In the genomic region with DNA sequence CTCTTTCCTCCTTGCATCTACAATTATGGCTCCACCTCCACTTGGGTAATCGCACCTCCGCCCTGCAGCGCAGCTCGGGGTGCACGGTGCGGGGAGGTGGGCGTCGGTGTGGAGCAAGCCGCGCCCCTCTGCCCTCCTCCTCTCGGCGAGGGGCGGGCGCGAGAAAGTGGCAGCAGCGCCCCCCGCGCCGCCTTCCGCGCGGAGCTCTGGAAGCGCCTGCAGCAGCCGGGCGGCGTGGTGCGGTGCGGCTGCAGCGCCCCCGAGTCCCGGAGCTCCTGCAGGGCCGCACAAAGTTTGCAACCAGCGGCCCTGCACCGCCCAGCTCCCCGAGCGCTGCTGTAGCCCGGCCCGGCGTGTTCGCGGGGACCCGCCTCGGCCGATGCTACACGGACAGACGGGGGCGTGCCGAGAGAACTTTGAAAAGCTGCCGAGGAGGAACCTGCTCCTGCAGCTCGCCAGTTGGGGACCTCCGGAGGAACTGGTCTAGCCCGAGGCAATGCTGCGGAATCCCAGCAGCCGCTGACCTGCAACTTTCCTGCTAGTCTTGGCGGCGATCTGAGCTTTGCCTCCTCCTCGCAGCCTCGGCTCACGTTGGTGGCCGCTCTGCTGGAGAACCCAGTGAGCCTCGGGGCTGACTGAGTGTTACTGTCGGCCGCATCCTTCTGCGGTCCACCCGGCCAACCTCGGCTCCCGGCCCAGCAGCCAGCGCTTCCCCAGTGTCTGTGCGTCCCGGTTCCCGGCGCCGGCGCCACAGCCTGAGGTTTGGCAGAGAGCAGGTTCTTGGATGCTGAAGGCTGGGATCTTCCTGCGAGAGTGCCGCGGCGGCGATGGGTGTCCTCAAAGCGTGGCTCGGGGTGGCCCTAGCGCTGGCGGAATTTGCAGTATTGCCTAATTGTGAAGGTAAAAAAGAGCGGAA, we compare ENCODE assay signal across 7 mouse cellular contexts. TPM values are rescaled to one million over a fixed set of nuclear protein-coding genes. Genes with fewer than 3 reads are reported as not detected.
DNase-seq lines count a peak whose midpoint lies in the region; ATAC-seq lines count a peak whose summit lies in the region.

No protein-coding gene starts in this region.

- peak overlapping the region; percentile 74 for H3K27ac ChIP-seq in embryonic facial prominence, embryonic 13.5 days
- H3K27ac ChIP-seq in limb, embryonic 12.5 days = peak overlapping the region; percentile 91
- H3K27ac ChIP-seq in midbrain, embryonic 12.5 days (replicated peaks) = peak overlapping the region; percentile 61
- H3K27ac ChIP-seq in stomach, embryonic 16.5 days (ENCODE audit: low read length) = peak overlapping the region; percentile 78

- H3K9me3 ChIP-seq in embryonic facial prominence, embryonic 13.5 days = no peaks in the 10 kb centered on the region
- no peaks in the 10 kb centered on the region for H3K9me3 ChIP-seq in limb, embryonic 12.5 days
- no peaks in the 10 kb centered on the region for H3K9me3 ChIP-seq in midbrain, embryonic 12.5 days
- H3K9me3 ChIP-seq in stomach, embryonic 16.5 days (replicated peaks; ENCODE audit: control insufficient read depth, low read length) = no peaks in the 10 kb centered on the region

- peak overlapping the region; percentile 75 for H3K9ac ChIP-seq in embryonic facial prominence, embryonic 13.5 days
- peak overlapping the region; percentile 76 for H3K9ac ChIP-seq in limb, embryonic 12.5 days (replicated peaks)
- peak overlapping the region; percentile 70 for H3K9ac ChIP-seq in midbrain, embryonic 12.5 days (replicated peaks)
- H3K9ac ChIP-seq in stomach, embryonic 16.5 days (ENCODE audit: low read length) = peak overlapping the region; percentile 84

- peak; percentile 88 for ATAC-seq in embryonic facial prominence, embryonic 13.5 days (ENCODE audit: insufficient number of reproducible peaks, insufficient read depth, low FRiP score, low TSS enrichment, low read depth)
- ATAC-seq in limb, embryonic 12.5 days (ENCODE audit: insufficient number of reproducible peaks, insufficient read depth, low FRiP score, low TSS enrichment, low read depth) = peak; percentile 93
- ATAC-seq in midbrain, embryonic 12.5 days (ENCODE audit: low FRiP score, low read depth) = peak; percentile 88
- ATAC-seq in stomach, embryonic 16.5 days (ENCODE audit: insufficient read depth, low FRiP score) = peak; percentile 90

- peak overlapping the region; percentile 91 for H3K4me2 ChIP-seq in embryonic facial prominence, embryonic 13.5 days
- peak overlapping the region; percentile 92 for H3K4me2 ChIP-seq in limb, embryonic 12.5 days
- H3K4me2 ChIP-seq in midbrain, embryonic 12.5 days (replicated peaks) = peak overlapping the region; percentile 95
- peak overlapping the region; percentile 87 for H3K4me2 ChIP-seq in stomach, embryonic 16.5 days (ENCODE audit: low read depth, low read length)

- peak overlapping the region; percentile 71 for H3K4me3 ChIP-seq in embryonic facial prominence, embryonic 13.5 days
- peak overlapping the region; percentile 69 for H3K4me3 ChIP-seq in limb, embryonic 12.5 days (replicated peaks)
- H3K4me3 ChIP-seq in midbrain, embryonic 12.5 days = peak overlapping the region; percentile 64
- peak overlapping the region; percentile 74 for H3K4me3 ChIP-seq in stomach, embryonic 16.5 days (replicated peaks; ENCODE audit: low read length)

- under 1% methylated on average over 82 of the region's 84 CpGs for WGBS in embryonic facial prominence, embryonic 13.5 days
- under 1% methylated on average over 82 of the region's 84 CpGs for WGBS in limb, embryonic 12.5 days
- WGBS in midbrain, embryonic 12.5 days = under 1% methylated on average over 83 of the region's 84 CpGs
- under 1% methylated on average over 84 of the region's 84 CpGs for WGBS in stomach, embryonic 16.5 days

- peaks cover 19% of the 10 kb centered on the region for H3K27me3 ChIP-seq in embryonic facial prominence, embryonic 13.5 days
- H3K27me3 ChIP-seq in limb, embryonic 12.5 days = peaks cover 12% of the 10 kb centered on the region; the same call in 1 of the 2 replicates
- peaks cover 30% of the 10 kb centered on the region for H3K27me3 ChIP-seq in midbrain, embryonic 12.5 days
- no peaks in the 10 kb centered on the region for H3K27me3 ChIP-seq in stomach, embryonic 16.5 days (ENCODE audit: control insufficient read depth, insufficient read depth, low read length)

- peak; percentile 78 for DNase-seq in brain, adult 2 months (ENCODE audit: low read depth, low spot score)
- DNase-seq in heart, adult 9 months (ENCODE audit: low spot score in 2 of 2) = peak; percentile 10 to 15
- peak; percentile 60 to 64 for DNase-seq in kidney, adult 8-10 months

- H3K36me3 ChIP-seq in embryonic facial prominence, embryonic 13.5 days = no peaks in the 10 kb centered on the region
- H3K36me3 ChIP-seq in limb, embryonic 12.5 days = no peaks in the 10 kb centered on the region
- H3K36me3 ChIP-seq in midbrain, embryonic 12.5 days = no peaks in the 10 kb centered on the region
- no peaks in the 10 kb centered on the region for H3K36me3 ChIP-seq in stomach, embryonic 16.5 days (ENCODE audit: control insufficient read depth, insufficient read depth, low read length)

- H3K4me1 ChIP-seq in embryonic facial prominence, embryonic 13.5 days = peaks cover 17% of the 10 kb centered on the region
- peaks cover 18% of the 10 kb centered on the region for H3K4me1 ChIP-seq in limb, embryonic 12.5 days (replicated peaks)
- peaks cover 13% of the 10 kb centered on the region for H3K4me1 ChIP-seq in midbrain, embryonic 12.5 days
- H3K4me1 ChIP-seq in stomach, embryonic 16.5 days (ENCODE audit: control insufficient read depth, insufficient read depth, low read length) = peaks cover 12% of the 10 kb centered on the region

RNA-seq across cellular contexts. Expression of gene Fras1, which starts 0.5 kb away (rescaled TPM):
- 19.8 and 22.4 TPM in 2 replicates for polyA plus RNA-seq in embryonic facial prominence, embryonic 13.5 days (2015; fragmentation: Nextera tagmentation; extraction: Ambion mirVana)
- polyA plus RNA-seq in limb, embryonic 12.5 days (2016; fragmentation: Nextera tagmentation; extraction: Ambion mirVana) = 18.3 and 18.9 TPM in 2 replicates
- 6.4 and 7.1 TPM in 2 replicates for polyA plus RNA-seq in midbrain, embryonic 12.5 days (2016; fragmentation: Nextera tagmentation; extraction: Ambion mirVana)
- polyA plus RNA-seq in stomach, embryonic 16.5 days (2015; fragmentation: Nextera tagmentation; extraction: Ambion mirVana) = 15.4 and 18.3 TPM in 2 replicates

Comparison
In these comparisons a context has a peak if more than half of its experiments do, and no peak if none do; other contexts are left out.
1. Peak in every context shown above with its lines: DNase-seq, ATAC-seq, H3K4me3 ChIP-seq and H3K27ac ChIP-seq.
2. DNase-seq: peak in every context shown above with its lines; median percentile 78 in brain, adult 2 months; 62 in kidney, adult 8-10 months; 12 in heart, adult 9 months.